Mouse (Mus musculus) spleen, adult 2 months (tissue): ENCODE data around the gene Timm10b.

Experiments used
- CTCF ChIP-seq: fragments of 200-500 bp; IDR thresholded peaks from 2 replicates; pipeline ENCODE4 v1.5.1; 2011; ENCODE audit warnings: mild to moderate bottlenecking, inconsistent platforms; ENCODE audit not compliant: insufficient read depth, insufficient read length, insufficient replicate concordance; ENCODE audit errors: extremely low read depth
- POLR2A ChIP-seq: fragments of 200-500 bp; IDR thresholded peaks from 2 replicates; pipeline ENCODE4 v1.6.1; 2011; ENCODE audit warnings: low read depth, low read length, inconsistent platforms

- TF ChIP-seq CTCF (peak; percentile 54; the same call in 1 of the 2 replicates), POLR2A (no peak)
These were observed 36.8 kb upstream of the Timm10b start for GRCm38 (mm10) chr7:105602860-105603623.
